Mouse (Mus musculus): ENCODE data around the gene Cuta.
"Not testable (repeated sequence)": the region's sequence is repeated elsewhere in the genome, so short reads cannot be mapped to it uniquely, and the experiment has no call there.

The Cuta gene

GRCm38 (mm10) chr17:26939178-26939972, at the start of gene Cuta:
Gene Cuta (minus strand): TSS chr17:26939569.
- DNase-seq, result peak; percentile 100

- DNase-seq, result no peak
Measured at GRCm38 (mm10) chr17:26985503-26986179, 46.3 kb upstream of the Cuta start.

GRCm38 (mm10) chr17:26983382-26983781, 44.0 kb upstream of the Cuta start:
- DNase-seq, result no peak

GRCm38 (mm10) chr17:26981050-26981449, 41.7 kb upstream of the Cuta start:
- DNase-seq, result no peak

GRCm38 (mm10) chr17:26979426-26979825, 40.1 kb upstream of the Cuta start:
- no peak for DNase-seq

GRCm38 (mm10) chr17:26977354-26977753, 38.0 kb upstream of the Cuta start:
- DNase-seq, result not testable (repeated sequence)

GRCm38 (mm10) chr17:26975415-26975814, 36.0 kb upstream of the Cuta start:
- DNase-seq, result no peak

- DNase-seq, result no peak
Measured at GRCm38 (mm10) chr17:26974547-26974946, 35.2 kb upstream of the Cuta start.

GRCm38 (mm10) chr17:26972703-26973574, 33.6 kb upstream of the Cuta start, which contains the start of gene Zbtb9:
Gene Zbtb9 (plus strand): TSS chr17:26973167.
- peak; percentile 97 for DNase-seq

- no peak for DNase-seq
Measured at GRCm38 (mm10) chr17:26972107-26972506, 32.7 kb upstream of the Cuta start.

- no peak for DNase-seq
Measured at GRCm38 (mm10) chr17:26971247-26971905, 32.0 kb upstream of the Cuta start.

GRCm38 (mm10) chr17:26970221-26970620, 30.9 kb upstream of the Cuta start:
- DNase-seq, result no peak

GRCm38 (mm10) chr17:26969257-26969656, 29.9 kb upstream of the Cuta start:
- DNase-seq, result no peak

GRCm38 (mm10) chr17:26968200-26968611, 28.8 kb upstream of the Cuta start:
- DNase-seq, result no peak

GRCm38 (mm10) chr17:26967477-26967876, 28.1 kb upstream of the Cuta start:
- DNase-seq, result no peak

- DNase-seq, result no peak
Measured at GRCm38 (mm10) chr17:26966993-26967392, 27.6 kb upstream of the Cuta start.

- DNase-seq, result no peak
Measured at GRCm38 (mm10) chr17:26961572-26962240, 22.3 kb upstream of the Cuta start.

- DNase-seq, result no peak
Measured at GRCm38 (mm10) chr17:26959815-26960214, 20.4 kb upstream of the Cuta start.

- no peak for DNase-seq
Measured at GRCm38 (mm10) chr17:26958880-26959279, 19.5 kb upstream of the Cuta start.

- no peak for DNase-seq
Measured at GRCm38 (mm10) chr17:26957872-26958271, 18.5 kb upstream of the Cuta start.

GRCm38 (mm10) chr17:26956895-26957294, 17.5 kb upstream of the Cuta start:
- no peak for DNase-seq

- no peak for DNase-seq
Measured at GRCm38 (mm10) chr17:26956309-26956708, 16.9 kb upstream of the Cuta start.
